Mouse (Mus musculus): ENCODE data around the gene Chac1. TPM values are rescaled to one million over a fixed set of nuclear protein-coding genes. Genes with fewer than 3 reads are reported as not detected.

The Chac1 gene
- total and polyA plus RNA-seq, 3 experiments, result 3.6 to 6.4 TPM; not detected in 1

DNA sequence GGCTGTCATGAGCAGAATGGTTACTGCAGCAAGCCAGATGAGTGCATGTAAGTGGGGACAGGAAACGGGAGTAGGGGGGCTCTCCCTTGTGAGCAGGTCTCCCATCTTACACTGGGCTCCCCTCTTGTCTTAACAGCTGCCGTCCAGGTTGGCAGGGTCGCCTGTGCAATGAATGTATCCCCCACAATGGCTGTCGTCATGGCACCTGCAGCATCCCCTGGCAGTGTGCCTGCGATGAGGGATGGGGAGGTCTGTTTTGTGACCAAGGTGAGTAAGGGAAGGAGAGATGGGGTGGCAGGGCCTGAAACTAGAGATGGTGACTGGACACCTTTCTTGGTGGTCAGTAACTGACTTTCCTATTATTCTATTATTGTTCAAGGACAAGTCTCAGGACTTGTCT, 22.5 kb upstream of the Chac1 start:
- no peak for TF ChIP-seq CHD2 (IDR thresholded peaks at IDR 0.05; ENCODE audit: low read length)
- TF ChIP-seq RCOR1 (IDR thresholded peaks at IDR 0.05; ENCODE audit: low read depth, low read length), result no peak
- no peak for TF ChIP-seq ZC3H11A (IDR thresholded peaks at IDR 0.05; ENCODE audit: low read depth, low read length)
- no peak for TF ChIP-seq TCF12 (IDR thresholded peaks at IDR 0.05; ENCODE audit: low read depth, low read length)
- TF ChIP-seq MAX (IDR thresholded peaks at IDR 0.05; ENCODE audit: low read length), result no peak
- no peak for TF ChIP-seq JUND (IDR thresholded peaks at IDR 0.05; ENCODE audit: low read depth, low read length)
- TF ChIP-seq USF1 (IDR thresholded peaks at IDR 0.05; ENCODE audit: low read depth, low read length), result no peak
- TF ChIP-seq POLR2A (IDR thresholded peaks at IDR 0.05; ENCODE audit: control insufficient read depth in 1 of 2, insufficient read depth in 1 of 2, low read depth in 1 of 2, low read length in 2 of 2, poor library complexity in 1 of 2), result no peak

DNA sequence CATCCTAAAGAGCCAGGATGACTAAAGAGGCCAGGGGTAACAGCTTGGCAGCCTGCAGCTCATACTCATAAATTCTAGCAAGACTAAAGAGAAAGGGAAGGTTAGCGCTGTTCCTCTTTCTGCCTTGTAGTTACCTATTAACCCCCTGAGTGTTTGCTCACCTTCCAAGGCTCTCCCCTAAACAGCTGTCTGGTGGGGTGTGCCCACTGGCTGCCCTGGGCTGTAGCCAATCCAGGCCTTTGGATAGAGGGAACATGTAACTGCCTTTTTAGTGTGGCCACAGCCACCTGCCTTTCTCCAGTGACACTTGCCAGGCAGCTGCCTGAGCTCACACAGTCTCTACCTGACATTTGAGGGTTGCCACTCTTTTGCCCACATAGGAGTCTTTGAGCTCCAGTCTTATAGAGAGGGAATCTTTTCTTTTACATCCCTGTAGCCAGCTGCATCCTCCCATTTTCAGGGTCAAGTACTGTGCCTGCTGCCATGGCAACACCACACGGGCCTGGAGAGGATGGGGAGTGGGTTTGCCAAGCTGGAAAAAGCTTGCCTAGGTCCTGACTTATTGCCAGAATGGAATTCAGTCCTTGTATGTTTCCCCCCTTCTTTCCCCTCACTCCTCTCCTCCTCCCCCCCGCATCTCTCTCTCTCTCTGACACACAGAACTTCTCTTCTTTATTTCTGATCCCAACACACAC, 21.8 kb upstream of the Chac1 start:
- H3K27me3 ChIP-seq (ENCODE audit: control insufficient read depth in 1 of 2, insufficient read depth in 2 of 2, low read length in 2 of 2), result peaks cover 12 to 20% of the 10 kb centered on the region in 2 experiments
- H3K4me3 ChIP-seq (ENCODE audit: control insufficient read depth in 1 of 2, insufficient read depth in 1 of 2, low read depth in 2 of 2, low read length in 2 of 2), result no peak overlapping the region
- no peaks in the 10 kb centered on the region for H3K36me3 ChIP-seq (ENCODE audit: control insufficient read depth in 1 of 2, insufficient read depth in 2 of 2, low read length in 2 of 2)
- TF ChIP-seq CHD1 (IDR thresholded peaks at IDR 0.05; ENCODE audit: low read depth, low read length) (no peak), E2F4 (IDR thresholded peaks at IDR 0.05; ENCODE audit: borderline replicate concordance, low read depth, low read length) (no peak), ZNF384 (IDR thresholded peaks at IDR 0.05; ENCODE audit: low read depth, low read length) (no peak), GATA1 (IDR thresholded peaks at IDR 0.05; ENCODE audit: low read depth, low read length) (no peak), EP300 (IDR thresholded peaks at IDR 0.05; ENCODE audit: low read depth in 1 of 2, low read length in 2 of 2) (no peak), USF2 (IDR thresholded peaks at IDR 0.05; ENCODE audit: borderline replicate concordance in 1 of 2, insufficient read depth in 1 of 2, low read depth in 1 of 2, low read length in 2 of 2) (no peak), ZC3H11A (IDR thresholded peaks at IDR 0.05; ENCODE audit: low read depth, low read length) (no peak), NELFE (IDR thresholded peaks at IDR 0.05; ENCODE audit: low read depth, low read length) (no peak), MXI1 (IDR thresholded peaks at IDR 0.05; ENCODE audit: low read depth, low read length) (no peak), TAL1 (IDR thresholded peaks at IDR 0.05; ENCODE audit: low read length) (no peak), MAZ (IDR thresholded peaks at IDR 0.05; ENCODE audit: low read depth, low read length) (no peak), SIN3A (IDR thresholded peaks at IDR 0.05; ENCODE audit: low read length) (no peak), CTCF (IDR thresholded peaks at IDR 0.05 in 2 of 3, conservative IDR thresholded peaks at IDR 0.05 in 1 of 3; ENCODE audit: control insufficient read depth in 1 of 3, insufficient read depth in 1 of 3, low read depth in 2 of 3, low read length in 3 of 3, poor library complexity in 1 of 3, severe bottlenecking in 1 of 3) (no peak), MAX (IDR thresholded peaks at IDR 0.05; ENCODE audit: low read length) (no peak), BHLHE40 (IDR thresholded peaks at IDR 0.05; ENCODE audit: borderline replicate concordance, low read depth, low read length) (no peak), SMC3 (IDR thresholded peaks at IDR 0.05; ENCODE audit: low read depth, low read length) (no peak)
- DNase-seq (ENCODE audit: low read depth, low spot score), result no peak
- no peak overlapping the region for H3K27ac ChIP-seq (ENCODE audit: control insufficient read depth, low read depth, low read length)
- no peak overlapping the region for H3K9ac ChIP-seq (ENCODE audit: control insufficient read depth, low read depth, low read length, poor library complexity, severe bottlenecking)
- H3K9me3 ChIP-seq (replicated peaks; ENCODE audit: insufficient read depth, low read length), result no peaks in the 10 kb centered on the region
- H3K4me1 ChIP-seq (ENCODE audit: control insufficient read depth in 1 of 2, insufficient read depth in 2 of 2, low read length in 2 of 2), result peaks cover 0 to 10% of the 10 kb centered on the region in 2 experiments; a peak in 3 of 4 replicates
- no peaks in the 10 kb centered on the region for H3K79me2 ChIP-seq (ENCODE audit: control insufficient read depth, insufficient read depth, low read length, poor library complexity)

More for the DNA sequence above, 22.5 kb upstream of the Chac1 start:
- no peak for DNase-seq (ENCODE audit: low read depth, low spot score)
- Histone ChIP-seq H3K9me3 (replicated peaks; ENCODE audit: insufficient read depth, low read length) (no peaks in the 10 kb centered on the region), H3K36me3 (ENCODE audit: control insufficient read depth in 1 of 2, insufficient read depth in 2 of 2, low read length in 2 of 2) (no peaks in the 10 kb centered on the region), H3K79me2 (ENCODE audit: control insufficient read depth, insufficient read depth, low read length, poor library complexity) (no peaks in the 10 kb centered on the region), H3K4me3 (ENCODE audit: control insufficient read depth in 1 of 2, insufficient read depth in 1 of 2, low read depth in 2 of 2, low read length in 2 of 2) (no peak overlapping the region), H3K27me3 (ENCODE audit: control insufficient read depth in 1 of 2, insufficient read depth in 2 of 2, low read length in 2 of 2) (peaks cover 12 to 20% of the 10 kb centered on the region in 2 experiments), H3K4me1 (ENCODE audit: control insufficient read depth in 1 of 2, insufficient read depth in 2 of 2, low read length in 2 of 2) (peaks cover 0 to 10% of the 10 kb centered on the region in 2 experiments; a peak in 3 of 4 replicates), H3K9ac (ENCODE audit: control insufficient read depth, low read depth, low read length, poor library complexity, severe bottlenecking) (no peak overlapping the region), H3K27ac (ENCODE audit: control insufficient read depth, low read depth, low read length) (no peak overlapping the region)
